Mouse (Mus musculus) cortical plate, adult 2 months (tissue): Measurements from ENCODE around the gene E130114P18Rik.

Experiments
- CTCF ChIP-seq: fragments of 200-500 bp; IDR thresholded peaks from 2 replicates; pipeline ENCODE4 v1.5.1; 2011; ENCODE audit warnings: mild to moderate bottlenecking, control low read depth, low read length; ENCODE audit not compliant: insufficient read depth; ENCODE audit errors: extremely low read depth
- POLR2A ChIP-seq: fragments of 200-500 bp; IDR thresholded peaks from 2 replicates; pipeline ENCODE4 v1.6.1; 2011; ENCODE audit warnings: mild to moderate bottlenecking, low read length, control low read depth; ENCODE audit not compliant: insufficient read depth; ENCODE audit errors: extremely low read depth

DNA sequence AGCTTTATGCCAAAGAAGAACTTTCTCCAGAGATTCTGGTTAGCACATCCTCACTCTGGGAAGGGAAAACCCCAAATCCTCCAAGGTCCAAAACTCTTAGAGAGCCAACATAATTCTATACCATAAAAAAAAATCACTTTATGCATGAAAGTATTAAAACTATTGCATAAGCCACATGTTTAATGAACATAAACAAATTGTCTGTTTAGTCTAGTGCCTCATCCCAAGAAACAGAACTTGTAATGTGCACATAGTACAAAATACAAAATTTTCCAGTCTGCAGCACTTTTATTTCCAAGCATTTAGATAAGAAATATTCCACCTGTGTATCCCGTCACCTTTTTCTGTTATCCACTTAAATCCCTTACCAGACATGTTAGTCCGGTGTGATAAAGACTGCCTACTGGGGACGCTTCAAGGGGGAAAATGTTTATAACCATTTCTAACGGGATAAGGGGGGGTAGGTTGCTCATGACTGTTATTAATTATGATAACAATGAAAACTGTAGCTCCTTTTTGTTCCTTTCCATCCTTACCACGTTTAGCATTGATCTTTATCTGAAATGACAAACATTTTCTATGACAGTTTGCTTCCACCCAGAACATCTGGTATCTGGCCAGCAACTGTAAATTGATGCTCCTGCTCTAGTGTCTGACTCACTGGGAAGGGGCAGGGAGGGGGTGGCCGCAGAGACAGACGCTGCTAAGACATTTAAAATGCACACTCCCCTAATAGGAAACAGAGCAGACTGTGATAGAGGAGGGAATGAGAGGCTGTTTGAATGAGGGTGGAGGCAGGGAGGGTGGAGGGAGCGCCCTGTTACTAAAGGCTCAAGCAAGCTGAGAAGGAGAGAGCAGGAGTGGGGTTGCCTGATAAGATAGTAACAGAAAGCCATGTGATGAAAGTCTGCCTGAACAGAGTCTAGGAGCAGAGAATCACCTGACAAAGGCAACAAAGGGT, 176.7 kb downstream of the E130114P18Rik start:
- TF ChIP-seq POLR2A (no peak), CTCF (no peak)
